Mouse (Mus musculus): ENCODE data around the gene Zfp275.

GRCm38 (mm10) chrX:73321029-73321428 is 21.4 kb upstream of the Zfp275 start:
- no peak for TF ChIP-seq ZC3H11A (IDR thresholded peaks at IDR 0.05; ENCODE audit: borderline replicate concordance, low read depth, low read length)
- no peak for TF ChIP-seq ZNF384 (IDR thresholded peaks at IDR 0.05; ENCODE audit: low read depth, low read length)
- no peak for TF ChIP-seq HCFC1 (IDR thresholded peaks at IDR 0.05; ENCODE audit: borderline replicate concordance, insufficient read depth, low read length)
- TF ChIP-seq MAFK (IDR thresholded peaks at IDR 0.05; ENCODE audit: insufficient read depth, low read depth, low read length) = no peak
- no peak for TF ChIP-seq CHD2 (IDR thresholded peaks at IDR 0.05; ENCODE audit: low read depth, low read length)

All from ES-E14 (cell line).